Mouse (Mus musculus) embryonic fibroblast, embryonic 13.5 days (primary cell): ENCODE data around the gene Fam198b. TPM values are rescaled to one million over a fixed set of nuclear protein-coding genes. Genes with fewer than 3 reads are reported as not detected.

Experiments
- H3K27ac ChIP-seq: 2 replicates; pipeline ENCODE4 v1.5.1; 2012; ENCODE audit warnings: low read length, control low read depth, inconsistent platforms; ENCODE audit not compliant: insufficient read depth
- H3K4me1 ChIP-seq: 2 replicates; pipeline ENCODE4 v1.6.1; 2011; ENCODE audit warnings: low read length; ENCODE audit not compliant: control insufficient read depth, insufficient read depth
- H3K4me3 ChIP-seq: 2 replicates; pipeline ENCODE4 v1.5.1; 2011; ENCODE audit warnings: mild to moderate bottlenecking, control low read depth, low read length; ENCODE audit not compliant: insufficient read depth
- CTCF ChIP-seq: IDR thresholded peaks from 2 replicates; pipeline ENCODE4 v1.5.1; 2011; ENCODE audit warnings: mild to moderate bottlenecking, control low read depth, low read length, moderate library complexity, borderline replicate concordance; ENCODE audit not compliant: insufficient read depth
- POLR2A ChIP-seq: IDR thresholded peaks from 2 replicates; pipeline ENCODE4 v1.6.1; 2011; ENCODE audit warnings: low read depth, mild to moderate bottlenecking, control low read depth, low read length, moderate library complexity
- polyA plus RNA-seq: library from polyadenylated mRNA; stranded (reverse); fragments of >200 nt; gene quantifications from 2 replicates; pipeline ENCODE4 v1.2.4, GENCODE M21; 2011; ENCODE audit warnings: low read depth; ENCODE audit not compliant: missing spikeins, insufficient read length

Gene Fam198b
- polyA plus RNA-seq, 1 experiment: 188 TPM

GRCm38 (mm10) chr3:79852654-79853166, 31.6 kb upstream of the Fam198b start, which contains the start of gene Tmem144:
TSS of gene Tmem144 (minus strand) at chr3:79852773.
- Histone ChIP-seq H3K4me3 (no peak within 1 kb of the TSS), H3K4me1 (peaks cover 5% of the 10 kb centered on the region; the same call in 1 of the 2 replicates), H3K27ac (no peak within 1 kb of the TSS)
- TF ChIP-seq CTCF (no peak), POLR2A (no peak)

DNA sequence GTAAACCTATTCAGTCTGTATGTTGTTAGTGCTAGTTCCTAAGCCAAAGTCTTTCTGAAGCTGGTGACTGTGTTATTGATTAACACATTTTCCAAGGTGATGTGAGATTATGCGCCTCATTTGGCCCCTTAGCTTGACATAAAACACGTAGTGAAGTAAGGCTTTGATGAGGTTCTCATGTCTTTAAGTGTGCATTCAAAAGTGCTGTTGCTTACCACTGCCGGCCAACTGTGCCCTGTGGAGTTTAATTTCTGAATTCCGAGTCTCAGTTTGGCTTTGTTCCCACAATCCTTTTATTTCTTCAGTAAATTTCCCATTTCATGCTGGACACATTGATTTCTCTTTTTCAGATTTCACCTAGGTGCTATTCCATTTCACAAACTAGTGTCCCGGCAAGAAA, 26.6 kb upstream of the Fam198b start:
- TF ChIP-seq POLR2A: no peak
- no peak for TF ChIP-seq CTCF
- Histone ChIP-seq H3K4me3 (no peak overlapping the region), H3K4me1 (peaks cover 5% of the 10 kb centered on the region; the same call in 1 of the 2 replicates), H3K27ac (no peak overlapping the region)

DNA sequence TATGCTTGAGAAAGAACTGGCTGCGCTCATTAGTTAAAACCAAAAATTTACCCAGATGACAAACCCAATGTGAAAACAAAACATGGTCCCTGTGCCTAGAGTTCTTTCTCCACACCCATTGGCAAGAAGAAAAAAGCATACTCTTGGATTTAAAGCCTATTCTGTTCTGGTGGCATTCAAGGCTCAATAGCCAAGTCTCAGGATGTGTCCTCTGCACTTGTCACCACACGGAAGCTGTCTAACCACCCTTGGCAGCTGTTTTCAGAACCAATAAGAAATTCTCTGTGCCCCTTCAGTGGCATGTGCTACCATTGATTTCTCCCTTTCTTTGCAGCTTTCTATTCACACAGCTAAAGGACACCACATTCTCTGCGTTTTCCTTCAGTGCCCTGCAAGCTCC, 26.1 kb upstream of the Fam198b start:
- no peak overlapping the region for H3K27ac ChIP-seq
- TF ChIP-seq CTCF (no peak), POLR2A (no peak)
- no peak overlapping the region for H3K4me3 ChIP-seq
- H3K4me1 ChIP-seq: peaks cover 5% of the 10 kb centered on the region; the same call in 1 of the 2 replicates

DNA sequence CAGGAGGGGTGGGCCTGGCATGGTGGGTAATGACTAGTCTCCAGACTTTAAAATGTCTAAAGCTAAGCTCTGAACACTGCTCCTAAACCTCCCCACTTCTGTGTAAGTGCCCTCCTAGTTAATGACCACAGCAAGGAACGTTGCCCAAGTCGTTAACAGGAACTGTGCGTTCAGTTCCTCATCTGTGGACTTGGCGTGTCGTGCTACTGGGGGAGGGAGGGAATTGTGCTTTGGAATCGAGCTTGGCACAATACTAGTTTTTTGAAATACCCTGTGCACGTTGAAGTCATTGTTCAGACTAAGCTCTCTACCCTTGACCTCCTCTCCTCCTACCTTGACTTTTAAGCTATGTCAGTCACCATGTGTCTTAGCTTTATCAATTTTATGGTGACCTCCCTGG, 19.5 kb upstream of the Fam198b start:
- Histone ChIP-seq H3K4me3 (no peak overlapping the region), H3K27ac (no peak overlapping the region), H3K4me1 (no peaks in the 10 kb centered on the region)
- TF ChIP-seq POLR2A: no peak
- no peak for TF ChIP-seq CTCF

- no peak overlapping the region for H3K4me3 ChIP-seq
- no peak overlapping the region for H3K27ac ChIP-seq
- TF ChIP-seq POLR2A (no peak), CTCF (no peak)
- no peaks in the 10 kb centered on the region for H3K4me1 ChIP-seq
These were observed 18.2 kb upstream of the Fam198b start for GRCm38 (mm10) chr3:79866089-79866488.

GRCm38 (mm10) chr3:79866526-79866925, 17.8 kb upstream of the Fam198b start:
- TF ChIP-seq CTCF (no peak), POLR2A (no peak)
- Histone ChIP-seq H3K4me3 (no peak overlapping the region), H3K27ac (no peak overlapping the region), H3K4me1 (no peaks in the 10 kb centered on the region)

GRCm38 (mm10) chr3:79867121-79867709, 17.1 kb upstream of the Fam198b start:
- H3K4me1 ChIP-seq: no peaks in the 10 kb centered on the region
- H3K27ac ChIP-seq: no peak overlapping the region
- no peak for TF ChIP-seq POLR2A
- no peak for TF ChIP-seq CTCF
- no peak overlapping the region for H3K4me3 ChIP-seq

- Histone ChIP-seq H3K27ac (no peak overlapping the region), H3K4me1 (peaks cover 6% of the 10 kb centered on the region; the same call in 1 of the 2 replicates), H3K4me3 (no peak overlapping the region)
- TF ChIP-seq POLR2A (no peak), CTCF (no peak)
These were observed 8.9 kb upstream of the Fam198b start for GRCm38 (mm10) chr3:79875471-79875870.

GRCm38 (mm10) chr3:79878350-79878749, 6.0 kb upstream of the Fam198b start:
- no peak overlapping the region for H3K4me3 ChIP-seq
- peaks cover 6% of the 10 kb centered on the region; the same call in 1 of the 2 replicates for H3K4me1 ChIP-seq
- H3K27ac ChIP-seq: no peak overlapping the region
- no peak for TF ChIP-seq POLR2A
- TF ChIP-seq CTCF: no peak

GRCm38 (mm10) chr3:79879246-79879645, 5.1 kb upstream of the Fam198b start:
- peaks cover 6% of the 10 kb centered on the region; the same call in 1 of the 2 replicates for H3K4me1 ChIP-seq
- no peak overlapping the region for H3K4me3 ChIP-seq
- TF ChIP-seq CTCF: no peak
- TF ChIP-seq POLR2A: no peak
- no peak overlapping the region; the same call in 1 of the 2 replicates for H3K27ac ChIP-seq
